Mouse (Mus musculus): ENCODE data around the gene Bst2.

Gene Bst2

DNA sequence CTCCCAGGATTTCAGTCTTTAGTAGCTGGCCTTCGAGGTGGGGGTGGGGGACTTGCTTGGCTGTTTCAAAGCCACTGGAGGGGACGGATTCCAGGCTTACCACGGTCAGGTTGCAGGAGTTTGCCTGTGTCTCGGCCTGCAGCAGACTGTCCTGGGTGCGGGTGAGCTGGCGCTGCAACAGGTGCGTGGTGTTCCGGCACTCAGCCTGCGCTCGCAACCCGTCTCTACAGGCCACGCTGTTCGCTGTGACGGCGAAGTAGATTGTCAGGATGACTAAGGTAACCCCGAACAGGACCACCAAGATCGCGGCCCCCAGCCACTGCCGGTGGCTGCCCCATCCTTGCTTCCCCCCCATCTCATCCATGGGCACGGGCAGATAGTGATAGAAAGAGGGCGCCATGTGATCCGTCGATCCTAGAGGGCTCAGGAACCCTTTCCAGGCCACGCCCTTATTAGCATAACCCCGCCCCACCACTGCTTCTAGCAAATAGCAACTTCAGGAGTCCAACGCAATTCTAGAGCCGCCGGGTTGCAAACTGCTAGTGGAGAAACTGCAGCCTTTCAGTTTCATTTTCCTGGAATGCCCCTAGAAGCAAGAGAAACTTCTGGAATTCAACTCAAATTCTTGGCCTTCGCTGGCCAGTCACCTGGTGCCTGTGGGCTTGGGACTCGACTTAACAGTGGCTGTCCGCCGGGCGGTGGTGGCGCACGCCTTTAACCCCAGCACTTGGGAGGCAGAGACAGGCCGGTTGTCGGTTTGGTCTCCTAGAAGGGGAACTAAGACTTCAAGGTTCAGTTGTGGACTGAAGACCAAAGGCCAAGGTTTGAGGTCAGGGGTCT is at the start of gene Bst2:
TSS of gene Bst2 (minus strand) at position 429 of the 840 bp plus-strand sequence.
- peak; percentile 93 for DNase-seq (ENCODE audit: low read depth)

DNA sequence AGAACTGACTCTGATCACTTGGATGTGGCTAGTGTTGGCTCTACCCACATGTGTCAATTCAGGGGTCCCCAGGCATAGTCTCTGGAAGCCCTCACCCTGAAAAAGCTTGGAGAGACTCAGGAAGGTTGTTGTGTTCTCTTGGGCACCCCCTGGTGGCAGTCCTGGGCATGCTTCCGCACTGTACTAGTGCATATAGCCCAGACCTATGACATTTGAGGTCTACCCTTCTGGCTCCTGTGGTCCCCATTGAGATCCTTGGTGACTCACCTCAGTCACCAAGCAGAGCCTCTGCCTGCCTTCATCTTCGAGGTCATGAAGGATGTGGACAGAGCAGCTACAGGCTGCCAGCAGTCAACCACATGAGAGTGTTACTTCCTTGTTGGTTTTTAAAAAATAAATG is 49.6 kb upstream of the Bst2 start:
- peak; percentile 41 for DNase-seq (ENCODE audit: low read depth)

DNA sequence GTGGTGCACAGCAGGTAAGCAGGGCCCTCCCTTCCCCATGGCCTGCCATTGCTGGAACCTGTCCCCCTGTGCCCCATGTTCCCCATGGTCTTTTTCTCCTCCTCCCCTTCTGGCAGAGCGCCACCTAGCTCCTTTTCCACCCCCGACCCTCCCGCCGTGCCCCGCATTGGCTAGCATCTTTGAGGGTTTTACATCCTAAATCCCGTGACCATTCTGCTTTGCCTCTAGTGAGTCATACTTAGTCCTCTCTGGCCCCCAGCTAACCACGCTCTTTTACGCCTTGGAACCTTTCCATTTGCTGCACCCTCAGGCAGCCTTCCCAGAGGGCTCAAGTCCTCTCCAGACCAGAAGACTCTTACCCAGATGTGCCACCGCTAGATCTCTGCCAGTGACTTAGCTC is 42.9 kb upstream of the Bst2 start:
- DNase-seq (ENCODE audit: low read depth): peak; percentile 83

DNA sequence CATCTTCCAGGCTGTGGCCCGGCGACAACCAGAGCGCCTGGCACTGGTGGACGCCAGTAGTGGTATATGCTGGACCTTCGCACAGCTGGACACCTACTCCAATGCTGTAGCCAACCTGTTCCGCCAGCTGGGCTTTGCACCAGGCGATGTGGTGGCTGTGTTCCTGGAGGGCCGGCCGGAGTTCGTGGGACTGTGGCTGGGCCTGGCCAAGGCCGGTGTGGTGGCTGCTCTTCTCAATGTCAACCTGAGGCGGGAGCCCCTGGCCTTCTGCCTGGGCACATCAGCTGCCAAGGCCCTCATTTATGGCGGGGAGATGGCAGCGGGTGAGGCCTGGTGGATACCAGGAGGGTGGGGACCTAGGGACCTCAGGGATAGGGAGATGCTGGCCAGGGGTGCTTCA is 42.2 kb upstream of the Bst2 start:
- no peak for DNase-seq (ENCODE audit: low read depth)

DNA sequence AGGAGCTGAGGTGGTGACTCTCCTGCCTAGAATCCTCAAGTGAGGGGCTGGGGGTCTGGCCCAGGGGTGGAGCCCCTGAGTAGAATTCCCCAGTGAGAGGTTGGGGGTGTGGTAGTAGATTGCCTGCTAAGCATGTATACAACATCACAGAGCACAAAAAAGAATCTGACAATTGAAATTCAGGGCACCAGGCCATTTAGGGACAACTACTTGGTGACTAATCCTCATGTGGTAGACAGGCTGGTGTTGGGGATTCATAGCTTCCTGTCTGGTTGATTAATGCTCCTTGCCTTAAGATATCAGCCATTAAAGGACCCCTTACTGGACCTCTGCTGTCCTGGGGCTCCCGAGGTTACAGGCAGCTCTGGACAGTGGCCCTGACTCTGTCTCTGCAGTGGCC is 41.8 kb upstream of the Bst2 start:
- DNase-seq (ENCODE audit: low read depth): peak; percentile 45

DNA sequence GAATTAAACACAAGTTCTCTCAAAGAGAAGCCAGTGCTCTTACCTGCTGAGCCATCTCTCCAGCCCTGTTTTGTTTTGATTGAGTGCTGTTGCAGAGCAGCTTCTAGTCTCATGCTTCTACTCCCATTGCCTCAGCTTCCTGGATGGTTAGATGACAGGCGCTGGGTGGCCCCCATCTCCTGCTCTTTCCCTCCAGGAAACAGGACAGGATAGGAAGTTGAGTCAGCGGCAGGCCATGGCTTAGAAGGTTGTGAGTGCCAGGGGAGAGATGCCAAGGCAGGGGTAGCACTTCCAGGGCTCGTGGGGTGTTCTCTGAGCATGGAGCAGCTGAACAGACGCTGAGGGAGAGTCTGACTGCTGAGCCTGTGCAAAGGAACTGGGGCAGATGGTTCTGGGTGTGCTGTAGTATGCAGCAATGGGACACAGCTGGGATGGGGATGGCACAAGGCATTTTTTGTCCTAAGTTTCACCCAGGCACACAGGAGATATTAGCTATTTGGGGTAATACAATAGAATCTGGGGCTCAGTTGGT is 40.7 kb upstream of the Bst2 start:
- DNase-seq (ENCODE audit: low read depth): no peak

DNA sequence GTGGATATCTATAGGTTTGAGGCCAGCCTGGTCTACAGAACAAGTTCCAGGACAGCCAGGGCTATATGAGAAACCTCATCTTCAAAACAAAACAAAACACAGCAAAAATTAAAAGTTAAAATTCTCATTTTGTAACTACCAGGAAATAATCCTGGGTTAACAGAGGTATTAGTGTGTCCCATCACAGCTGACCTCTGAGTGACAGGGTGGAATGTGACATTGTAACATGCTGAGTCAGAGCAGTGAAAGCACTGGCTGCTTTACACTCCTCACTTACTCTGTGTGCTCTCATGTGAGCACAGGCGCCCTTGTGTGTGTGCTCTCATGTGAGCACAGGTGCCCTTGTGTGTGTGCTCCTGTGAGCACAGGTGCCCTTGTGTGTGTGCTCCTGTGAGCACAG is 37.8 kb upstream of the Bst2 start:
- DNase-seq (ENCODE audit: low read depth): no peak

DNA sequence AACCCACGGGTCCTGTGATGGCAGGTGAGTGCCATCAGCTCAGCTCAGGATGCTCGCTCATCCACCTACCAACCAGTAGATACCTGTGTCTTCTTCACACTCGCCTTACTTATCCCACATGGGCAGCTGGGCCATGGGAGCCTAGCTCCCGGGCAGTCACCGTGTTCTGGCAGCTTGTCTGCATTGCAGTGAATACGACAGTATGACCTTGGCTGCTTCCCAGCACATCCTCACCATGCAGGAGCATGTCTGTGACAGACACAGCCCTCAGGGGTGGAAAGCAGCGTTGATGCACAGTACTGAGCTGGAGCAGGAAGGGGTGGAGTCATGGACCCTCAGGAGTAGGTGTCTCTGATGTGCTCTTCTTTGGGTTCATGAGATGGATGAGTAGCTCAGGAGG is 37.2 kb upstream of the Bst2 start:
- no peak for DNase-seq (ENCODE audit: low read depth)

DNA sequence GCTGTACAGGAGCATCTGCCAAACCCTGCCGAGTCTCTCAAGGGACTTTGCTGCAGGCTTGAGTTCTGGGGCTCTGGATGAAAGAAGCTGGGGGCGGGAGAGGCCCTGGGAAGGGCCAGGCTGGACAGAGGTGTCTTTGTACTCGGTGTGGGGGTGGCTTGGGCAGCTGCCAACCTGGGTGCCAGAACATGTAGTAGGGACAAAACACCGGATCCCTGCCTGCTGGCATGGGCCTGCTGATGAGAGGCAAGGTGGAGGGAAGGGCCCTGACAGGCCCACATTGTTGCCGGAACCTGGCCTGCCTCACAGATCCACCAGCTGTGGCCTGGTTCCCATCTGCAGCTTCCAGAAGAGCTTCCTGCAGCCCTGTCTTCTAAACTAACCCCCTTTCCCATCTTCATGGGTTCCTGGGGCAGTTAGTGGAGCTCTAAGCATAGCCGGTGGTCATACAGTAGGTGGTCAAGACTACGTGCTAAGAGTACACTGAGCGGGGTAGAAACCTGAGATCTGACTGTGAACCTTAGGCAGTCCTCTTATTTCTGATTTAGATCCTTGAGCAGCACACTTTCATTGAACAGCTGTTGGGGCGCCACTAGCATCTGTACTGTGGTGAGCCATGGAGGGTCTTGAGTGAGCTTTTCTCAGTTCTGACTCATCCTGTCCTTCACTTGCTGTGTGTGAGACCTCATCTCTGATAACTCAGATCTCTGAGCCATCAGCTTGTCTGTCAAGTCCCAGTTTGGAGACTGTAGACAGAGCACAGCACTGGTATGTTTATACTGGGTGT is 35.8 kb upstream of the Bst2 start:
- peak; percentile 78 for DNase-seq (ENCODE audit: low read depth)

DNA sequence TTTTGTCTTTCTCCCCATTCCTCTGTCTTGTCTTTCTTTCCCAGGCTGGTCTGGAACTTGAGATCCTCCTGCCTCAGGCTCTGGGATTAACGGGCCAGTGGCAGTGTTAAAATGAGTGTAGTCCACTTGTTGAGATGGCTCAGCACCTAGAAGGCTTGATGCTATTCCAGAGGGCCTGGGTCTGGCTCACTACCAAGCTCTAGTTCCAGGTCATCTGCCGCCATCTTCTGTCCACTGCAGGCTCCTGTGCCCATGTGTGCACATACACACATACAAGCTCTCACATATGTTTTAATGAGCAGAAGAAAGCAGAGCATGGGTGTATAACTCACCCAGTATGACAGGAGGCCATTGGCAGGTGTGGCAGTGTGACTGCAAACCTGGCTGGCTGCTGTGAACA is 34.8 kb upstream of the Bst2 start:
- no peak for DNase-seq (ENCODE audit: low read depth)

DNA sequence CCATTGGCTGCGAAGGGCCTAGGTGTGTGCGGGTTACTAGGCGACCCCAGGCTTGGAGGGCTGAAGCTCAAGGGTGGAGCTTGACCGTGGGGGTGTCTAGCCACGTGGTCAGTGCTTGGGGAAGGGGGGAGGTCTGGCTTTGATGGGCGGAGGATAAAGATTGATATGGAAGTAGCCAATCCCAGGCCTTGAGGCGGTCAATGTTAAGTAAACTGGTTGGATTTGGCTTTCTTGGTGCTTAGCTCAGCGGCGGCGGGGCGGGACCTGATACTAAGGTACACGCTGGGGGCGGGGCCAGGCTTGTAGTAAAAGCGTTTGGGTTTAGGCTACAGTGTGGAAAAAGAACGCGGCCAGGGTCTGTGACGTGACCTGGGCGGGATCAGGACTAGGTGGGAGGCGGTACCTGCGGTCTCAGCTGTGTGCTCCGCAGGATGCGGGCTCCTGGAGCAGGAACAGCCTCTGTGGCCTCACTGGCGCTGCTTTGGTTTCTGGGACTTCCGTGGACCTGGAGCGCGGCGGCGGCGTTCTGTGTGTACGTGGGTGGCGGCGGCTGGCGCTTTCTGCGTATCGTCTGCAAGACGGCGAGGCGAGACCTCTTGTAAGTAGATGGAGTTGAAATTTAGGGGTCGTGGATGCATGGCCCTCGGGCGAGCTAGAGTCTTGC is 33.2 kb upstream of the Bst2 start:
- peak; percentile 96 for DNase-seq (ENCODE audit: low read depth)

DNA sequence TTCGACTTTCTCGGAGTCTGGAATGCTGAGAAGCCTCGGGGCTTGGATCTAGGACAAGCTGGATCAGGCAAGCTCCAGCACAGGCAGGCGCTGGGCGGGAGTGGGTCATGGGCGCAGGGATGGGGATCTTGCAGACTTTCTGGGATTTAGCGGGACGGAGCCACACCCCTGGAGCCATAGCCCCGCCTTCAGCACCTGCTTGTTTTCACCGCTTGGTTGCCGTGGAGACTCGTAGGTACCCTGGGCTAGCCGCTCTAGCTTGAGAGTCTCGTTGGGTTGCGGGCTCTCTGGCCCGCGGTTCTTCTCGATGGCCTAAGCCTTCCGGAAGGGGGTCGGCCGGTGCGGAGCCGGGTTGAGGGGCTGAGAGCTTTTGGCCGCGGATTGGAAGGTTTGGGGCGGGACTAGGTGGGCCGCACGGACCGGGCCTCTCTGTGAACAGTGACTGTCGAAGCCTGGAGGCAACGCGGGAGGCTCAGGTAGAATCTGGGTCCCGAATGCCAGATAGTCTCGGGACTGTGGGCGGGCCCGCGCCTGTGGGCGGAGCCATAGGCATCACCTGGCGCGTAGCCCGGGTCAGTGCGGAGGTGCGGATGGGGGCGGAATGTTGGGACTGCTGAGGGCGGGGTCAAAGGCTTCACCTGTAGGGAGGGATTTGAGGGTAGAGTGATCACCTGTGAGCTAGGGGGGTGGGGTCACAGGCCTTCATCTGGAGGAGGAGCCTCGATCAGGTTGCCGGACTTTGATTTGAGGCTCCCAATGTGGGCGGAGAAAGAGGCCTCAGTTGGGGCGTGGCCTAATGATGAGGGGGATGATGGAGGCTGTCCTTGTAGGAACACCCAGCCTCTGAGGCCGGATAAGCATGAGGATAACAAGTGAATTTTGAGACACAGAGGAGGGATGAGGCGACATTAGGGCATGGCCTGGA is 32.4 kb upstream of the Bst2 start:
- DNase-seq (ENCODE audit: low read depth): peak; percentile 88

DNA sequence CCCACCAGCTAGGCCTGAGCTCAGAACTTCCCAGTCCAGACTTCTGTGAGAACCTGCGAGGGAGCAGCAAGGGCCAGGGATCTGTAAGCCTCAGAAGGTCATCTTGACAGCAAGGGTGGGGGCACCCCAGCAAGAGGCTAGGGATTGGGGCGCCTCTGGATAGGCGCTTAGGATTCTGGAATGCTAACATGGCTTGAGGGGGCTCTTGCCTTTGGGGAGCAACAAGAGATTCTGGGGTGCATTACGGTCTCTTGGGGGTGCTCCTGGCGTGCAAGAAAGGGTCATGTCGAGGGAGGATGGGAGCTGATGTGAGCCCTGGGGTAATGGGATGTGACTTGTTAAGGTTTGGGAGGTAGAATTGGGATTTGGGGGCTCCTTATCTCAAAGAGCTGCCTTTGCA is 31.7 kb upstream of the Bst2 start:
- no peak for DNase-seq (ENCODE audit: low read depth)

DNA sequence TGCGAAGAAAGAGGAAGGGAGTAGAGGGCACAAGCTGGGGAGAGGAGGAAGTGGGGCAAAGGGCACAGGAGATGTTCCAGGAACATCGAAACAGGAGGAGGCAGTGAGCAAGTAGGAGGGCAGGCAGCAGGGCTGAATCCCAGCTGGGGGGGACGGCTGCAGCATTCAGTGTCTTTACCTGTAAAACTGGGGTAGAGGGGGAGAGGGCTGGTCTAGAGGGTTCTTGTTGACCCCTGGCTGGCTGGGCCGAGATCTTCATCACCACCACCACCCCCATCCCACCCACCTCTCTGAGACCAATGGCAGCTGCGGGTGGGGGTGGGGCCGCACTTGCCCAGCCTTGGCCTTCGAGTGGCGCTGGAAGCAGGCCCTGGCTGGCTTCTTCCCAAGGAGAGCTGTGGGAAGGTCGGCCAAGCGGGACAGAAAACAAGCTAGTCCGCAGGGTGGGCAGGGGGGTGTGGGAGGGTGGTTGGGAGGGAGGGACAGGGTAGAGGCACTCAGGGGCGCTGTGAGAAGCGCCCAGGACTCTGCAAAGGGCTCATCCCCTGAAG is 31.2 kb upstream of the Bst2 start, which contains the start of gene Slc27a1:
TSS of gene Slc27a1 (plus strand) at position 496 of the 551 bp plus-strand sequence.
- DNase-seq (ENCODE audit: low read depth): peak; percentile 64

DNA sequence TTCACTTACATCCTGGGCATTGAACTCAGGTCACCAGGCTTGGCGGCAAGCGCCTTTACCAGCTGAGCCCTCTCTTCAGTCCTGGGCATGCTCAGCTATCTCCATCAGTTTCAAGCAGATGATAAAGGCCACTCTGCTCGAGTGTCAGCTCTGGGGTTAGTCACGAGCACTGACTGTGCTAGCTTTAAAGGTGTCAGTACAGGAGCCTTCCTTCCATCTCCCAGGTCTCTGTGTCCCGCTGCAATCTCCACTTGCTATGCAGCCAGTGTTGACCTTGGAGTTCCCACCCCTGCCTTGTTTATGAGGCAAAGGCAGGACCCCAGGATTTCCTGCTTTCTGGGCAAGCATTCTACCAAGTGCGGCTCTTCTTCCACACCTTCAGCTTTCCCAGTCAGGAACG is 30.3 kb upstream of the Bst2 start:
- no peak for DNase-seq (ENCODE audit: low read depth)

DNA sequence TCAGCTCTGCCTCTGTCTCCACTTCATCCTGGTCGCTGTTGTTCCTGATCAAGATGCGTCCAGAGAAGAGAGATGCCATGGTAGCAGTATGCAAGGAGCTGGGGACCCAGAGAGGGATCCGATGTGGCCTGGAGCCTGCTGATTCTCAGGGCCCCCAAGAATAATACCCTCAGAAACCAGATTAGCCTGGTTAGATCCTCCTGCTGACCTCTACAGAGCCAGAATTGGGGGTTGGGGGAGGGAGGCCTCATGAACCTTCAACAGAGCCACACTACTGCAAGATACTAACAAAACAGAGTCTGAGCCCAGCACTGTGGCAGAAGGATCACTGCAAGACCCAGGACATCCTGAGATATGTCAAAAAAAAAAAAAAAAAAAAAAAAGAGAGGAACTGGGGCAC is 29.2 kb upstream of the Bst2 start, which contains the start of gene Nxnl1:
TSS of gene Nxnl1 (minus strand) at position 101 of the 400 bp plus-strand sequence.
- DNase-seq (ENCODE audit: low read depth): no peak

DNA sequence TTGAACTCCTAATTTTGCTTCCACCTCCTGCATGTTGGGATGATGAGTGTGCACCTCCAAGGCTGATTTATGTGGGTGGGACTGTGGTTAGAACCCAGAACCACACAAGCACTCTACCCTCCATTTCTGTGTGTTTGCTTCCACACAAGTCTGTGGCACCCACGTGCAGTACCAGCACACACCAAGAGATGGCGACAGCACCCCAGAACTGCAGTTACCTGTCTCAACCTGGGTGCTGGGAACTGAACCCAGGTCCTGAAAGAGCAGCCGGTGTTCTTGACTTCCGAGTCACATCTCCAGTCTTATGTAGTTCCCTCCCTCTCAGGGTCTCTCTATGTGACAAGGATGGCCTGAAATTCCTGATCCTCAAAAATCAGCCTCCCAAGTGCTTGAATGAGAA is 26.7 kb upstream of the Bst2 start:
- DNase-seq (ENCODE audit: low read depth): no peak

DNA sequence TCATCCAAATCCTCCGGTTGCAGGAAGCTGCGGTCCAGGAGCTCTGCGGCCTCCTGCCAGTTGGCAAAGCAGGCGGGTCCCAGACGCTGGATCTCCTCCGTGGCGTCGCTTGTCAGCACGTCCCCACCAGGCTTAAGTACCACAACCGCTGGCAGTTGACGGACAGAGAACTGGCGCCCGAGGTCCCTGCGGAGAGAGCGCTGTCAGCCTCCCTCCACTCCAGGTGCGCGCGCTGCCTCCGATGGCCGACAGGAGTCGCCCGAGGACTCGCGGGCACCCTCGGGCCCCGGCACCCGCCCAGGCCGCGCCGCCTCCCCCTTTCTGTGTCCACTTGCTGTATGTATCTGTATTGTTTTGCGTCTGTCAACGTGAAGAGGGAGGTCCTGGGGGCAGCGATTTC is 25.5 kb upstream of the Bst2 start:
- DNase-seq (ENCODE audit: low read depth): peak; percentile 79

DNA sequence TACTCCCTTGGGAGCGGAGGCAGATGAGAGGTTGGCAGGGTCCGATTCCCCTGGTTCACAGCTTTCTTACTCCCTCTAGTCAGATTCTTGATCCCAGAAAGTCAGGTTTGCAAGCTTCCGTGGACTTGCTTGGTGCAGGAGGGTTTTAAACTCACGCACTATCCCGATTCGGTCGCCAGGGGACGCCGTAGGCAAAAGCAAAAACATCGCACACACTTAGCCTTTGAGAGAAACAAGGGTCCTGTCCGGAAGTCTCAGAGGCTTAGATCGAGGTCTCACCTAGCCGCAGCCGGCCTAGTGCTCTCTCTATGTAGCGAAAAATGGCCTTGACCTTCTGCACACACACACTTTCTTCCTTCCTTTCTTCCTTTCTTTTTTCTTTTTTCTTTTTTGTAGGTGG is 24.1 kb upstream of the Bst2 start:
- DNase-seq (ENCODE audit: low read depth): peak; percentile 88

DNA sequence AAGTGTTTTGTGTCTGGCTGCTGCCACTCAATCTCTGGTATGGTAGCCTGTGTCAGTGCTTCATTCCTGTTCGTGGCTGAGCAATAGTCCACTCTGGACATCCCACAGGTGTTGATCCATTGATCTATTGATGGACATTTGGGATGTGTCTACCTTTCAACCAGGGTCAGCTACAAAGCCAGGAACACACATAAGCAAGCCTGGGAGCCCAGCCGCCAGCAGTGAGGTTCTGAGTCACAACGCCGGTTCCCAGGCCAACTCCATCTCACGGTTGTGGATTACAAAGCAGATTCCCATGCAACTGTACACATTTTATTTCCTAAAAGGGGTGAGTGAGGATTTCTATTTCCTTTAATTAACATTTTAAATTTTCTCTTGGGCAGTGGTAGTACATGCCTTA is 23.5 kb upstream of the Bst2 start:
- no peak for DNase-seq (ENCODE audit: low read depth)

DNA sequence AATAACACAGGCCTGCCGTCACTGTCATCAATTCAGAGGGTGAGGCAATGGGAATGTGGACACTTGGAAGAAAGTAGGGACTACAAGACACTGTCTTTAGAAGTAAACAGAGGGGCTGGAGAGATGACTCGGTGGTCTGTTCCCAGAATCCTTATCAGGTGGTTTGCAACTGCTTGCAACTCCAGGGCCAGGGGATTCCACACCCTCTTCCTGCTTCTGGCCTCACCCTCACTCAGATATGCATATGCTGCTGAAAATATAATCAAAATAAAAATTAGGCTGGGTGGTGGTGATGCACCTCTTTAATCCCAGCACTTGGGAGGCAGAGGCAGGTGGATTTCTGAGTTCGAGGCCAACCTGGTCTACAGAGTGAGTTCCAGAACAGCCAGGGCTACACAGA is 22.8 kb upstream of the Bst2 start:
- DNase-seq (ENCODE audit: low read depth): no peak

Data from NIH3T3 (cell line).